Mouse (Mus musculus) megakaryocyte-erythroid progenitor cell, adult 5-6 weeks (primary cell): ENCODE measurements around the gene Kcnab3. TPM values are rescaled to one million over a fixed set of nuclear protein-coding genes. Genes with fewer than 3 reads are reported as not detected.
"Not testable (repeated sequence)": the region's sequence is repeated elsewhere in the genome, so short reads cannot be mapped to it uniquely, and the experiment has no call there.

Source experiments
- ATAC-seq: replicated peaks from 2 replicates; pipeline ENCODE4 v1.8.0; 2016; ENCODE audit warnings: mild to moderate bottlenecking, inconsistent platforms; ENCODE audit not compliant: severe bottlenecking, poor library complexity, low FRiP score, low TSS enrichment
- total RNA-seq, 2 experiments: library from RNA; stranded (forward) in 1 of 2; stranded (reverse) in 1 of 2; fragments of 200-1000, 215-1000 nt in 1 of 2; fragments of >200 nt in 1 of 2; fragmentation: Nextera tagmentation in 1 of 2; gene quantifications; 2 replicates each; pipeline ENCODE4 v1.2.3; 2014 to 2017

Gene Kcnab3
- total RNA-seq (2014; fragmentation: Nextera tagmentation) (not detected in 2 replicates), total RNA-seq (2017) (0.38 TPM in 1 of 2 replicates, not detected in the other)

DNA sequence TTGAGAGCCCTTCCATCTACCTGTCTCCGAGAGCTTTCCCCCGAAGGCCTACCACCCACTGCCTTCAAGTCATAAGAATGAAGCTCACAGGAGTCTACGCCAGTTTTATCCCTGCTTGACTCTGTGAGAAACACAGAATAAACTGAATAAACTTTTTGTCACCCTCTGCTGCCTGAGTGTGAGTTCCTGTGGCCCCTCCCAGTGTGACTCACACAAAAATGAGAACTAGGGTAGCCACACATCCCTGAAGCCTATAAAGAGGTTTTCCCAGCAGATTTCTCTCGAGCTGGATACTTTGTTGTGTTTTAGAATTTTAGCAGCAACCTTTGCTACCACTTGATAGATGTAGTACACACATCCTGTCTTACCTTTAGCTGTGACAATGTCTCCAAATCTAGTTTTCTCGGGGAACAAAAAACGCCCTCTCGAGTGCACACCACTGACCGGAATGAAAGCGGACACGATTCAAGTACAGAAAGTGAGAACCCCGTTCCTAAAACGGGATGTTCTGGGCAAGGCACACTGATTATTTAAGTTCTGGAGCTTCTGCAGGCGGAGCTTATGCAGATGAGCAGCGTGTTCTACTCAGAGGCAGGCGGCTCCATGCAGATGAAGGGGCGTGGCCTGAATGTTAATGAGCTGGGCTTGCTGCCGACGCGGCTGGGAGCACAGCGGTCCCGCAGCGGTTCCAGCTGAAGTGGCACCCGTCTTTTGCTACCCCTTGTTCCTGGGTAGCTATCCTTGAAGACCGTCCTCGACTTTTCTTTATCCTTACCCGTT is at the start of gene Kcnab3:
Gene Kcnab3 (plus strand): TSS at position 631 of the 780 bp plus-strand sequence.
- ATAC-seq = peak; percentile 82

DNA sequence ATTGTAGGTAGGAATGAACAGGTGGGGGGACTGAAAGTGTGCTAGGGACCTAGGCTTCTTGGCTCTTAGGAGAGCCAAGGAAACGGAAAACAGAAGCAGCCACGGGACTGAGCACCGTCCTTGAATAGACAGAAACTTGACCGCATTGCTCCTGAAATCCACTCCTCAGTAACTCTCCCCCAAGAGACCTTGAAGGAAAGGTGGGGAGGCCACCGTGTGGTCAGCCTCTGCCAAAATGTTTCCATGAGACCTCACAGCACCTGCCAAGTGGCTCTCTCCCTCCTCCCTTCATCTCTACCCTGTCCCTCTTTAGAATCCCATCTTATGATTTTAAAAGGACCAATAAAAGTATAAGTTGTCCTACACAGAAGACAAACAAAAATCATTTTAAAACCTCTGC is 48.8 kb upstream of the Kcnab3 start:
- no peak for ATAC-seq

DNA sequence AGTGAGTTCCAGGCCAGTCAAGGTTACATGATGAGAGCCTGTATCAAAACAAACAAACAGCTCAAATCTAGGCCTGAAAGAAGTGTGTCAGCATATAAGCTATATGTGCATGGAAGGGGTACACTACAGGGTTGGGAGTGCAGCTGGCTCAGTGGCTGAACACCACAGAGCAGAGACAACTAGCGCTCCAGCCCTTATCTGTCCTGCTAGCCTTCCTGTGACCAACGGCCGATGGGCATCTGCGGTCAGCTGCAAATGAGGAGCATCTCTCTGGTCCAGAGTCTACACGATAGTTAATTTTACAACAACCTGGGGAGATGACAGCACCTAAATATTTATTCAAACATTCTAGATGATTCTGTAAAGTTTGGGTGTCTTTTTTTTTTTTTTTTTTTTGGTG is 34.9 kb upstream of the Kcnab3 start:
- no peak for ATAC-seq

DNA sequence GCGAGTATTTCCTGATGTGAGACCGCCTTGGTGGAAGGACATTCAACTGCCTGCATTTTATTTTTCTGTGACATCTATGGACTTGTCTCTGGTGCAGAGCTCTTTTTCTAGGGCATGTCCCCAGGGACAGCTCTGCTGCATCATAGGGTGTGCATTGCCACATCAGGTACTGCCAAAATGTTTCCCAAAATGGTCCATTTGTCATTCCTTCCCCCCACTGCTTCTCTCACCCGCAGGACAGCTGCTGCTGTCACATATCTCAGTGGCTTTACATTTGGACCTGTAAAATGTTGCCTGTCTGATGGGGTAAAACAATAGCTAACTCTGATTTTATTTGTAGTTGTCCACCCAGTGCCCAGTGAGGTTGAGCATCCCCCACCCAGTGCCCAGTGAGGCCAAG is 30.8 kb upstream of the Kcnab3 start:
- ATAC-seq = no peak

DNA sequence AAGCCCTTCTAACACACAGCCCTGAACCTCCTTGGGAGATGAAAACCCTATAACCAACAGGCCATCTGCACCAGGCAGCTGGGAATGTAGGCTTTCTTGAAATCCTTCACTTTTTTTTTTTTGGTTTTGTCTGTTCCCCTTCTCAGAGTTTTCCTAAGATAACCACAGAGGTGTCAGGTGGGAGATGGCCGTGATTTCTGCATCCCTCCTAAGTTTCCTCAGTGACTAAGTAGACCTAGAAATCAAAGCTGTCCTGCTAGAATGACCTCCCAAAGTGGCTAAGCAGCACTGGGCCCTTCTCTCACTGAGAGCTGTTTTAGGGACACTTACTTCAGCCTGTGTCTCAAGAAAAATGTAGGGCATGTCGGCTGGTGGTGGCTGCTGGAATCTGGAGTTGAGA is 28.3 kb upstream of the Kcnab3 start:
- no peak for ATAC-seq

DNA sequence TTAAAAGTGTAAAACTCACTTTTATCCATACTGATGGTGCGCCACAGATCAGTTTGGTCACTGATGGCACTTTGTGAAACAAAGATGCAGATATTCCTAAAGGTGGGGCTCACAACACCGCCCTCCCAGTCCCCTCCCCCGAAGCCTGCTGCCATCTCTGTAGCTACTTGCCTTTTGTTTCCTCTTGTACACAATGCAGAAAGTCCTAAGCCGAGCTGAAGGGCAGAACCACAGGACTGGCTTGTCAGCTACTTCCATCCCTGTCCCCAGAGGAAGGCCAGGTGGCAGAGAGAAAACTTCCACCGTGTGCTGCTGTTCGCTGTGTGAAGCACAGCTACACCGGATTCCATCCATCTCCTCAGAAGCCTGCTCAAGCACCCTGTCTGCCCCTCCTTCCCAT is 27.8 kb upstream of the Kcnab3 start:
- ATAC-seq = no peak

DNA sequence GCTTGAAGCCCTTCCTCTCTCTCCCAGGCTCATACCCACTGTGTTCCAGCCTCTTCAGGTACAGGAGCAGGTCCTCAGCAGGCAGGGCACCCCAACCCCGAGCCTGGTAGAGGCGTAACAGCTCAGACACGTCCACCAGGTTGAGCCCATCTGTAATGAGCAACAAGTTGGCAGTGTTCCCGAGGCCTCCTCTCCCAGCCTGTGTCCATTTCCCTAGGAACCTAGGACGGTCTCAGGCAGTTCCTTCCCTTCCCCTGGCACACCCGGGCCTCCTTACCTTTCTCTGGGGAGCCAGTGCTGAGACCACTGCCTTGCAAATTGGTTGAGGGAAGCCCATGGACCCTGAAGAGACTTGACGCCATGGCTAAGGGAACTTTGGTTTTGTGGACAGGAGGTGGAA is 23.2 kb upstream of the Kcnab3 start:
- no peak for ATAC-seq

DNA sequence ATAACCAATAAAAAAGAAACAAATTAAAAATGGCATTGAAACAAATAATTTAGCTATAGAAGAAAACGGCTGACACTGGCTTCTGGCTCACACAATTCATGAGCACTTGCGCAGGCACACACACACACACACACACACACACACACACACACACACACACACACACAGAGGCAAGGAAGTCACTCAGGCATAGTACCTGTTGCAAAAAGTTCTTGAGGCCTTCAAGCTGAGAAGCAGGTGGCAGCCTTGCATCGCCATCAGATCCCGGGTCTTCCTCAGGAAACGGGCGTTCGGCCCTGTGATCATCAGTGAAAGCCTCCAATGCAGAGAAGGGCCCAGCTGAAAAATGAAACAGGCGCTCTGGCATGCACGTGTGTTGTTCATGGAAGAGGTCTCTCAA is 20.8 kb upstream of the Kcnab3 start:
- no peak for ATAC-seq

DNA sequence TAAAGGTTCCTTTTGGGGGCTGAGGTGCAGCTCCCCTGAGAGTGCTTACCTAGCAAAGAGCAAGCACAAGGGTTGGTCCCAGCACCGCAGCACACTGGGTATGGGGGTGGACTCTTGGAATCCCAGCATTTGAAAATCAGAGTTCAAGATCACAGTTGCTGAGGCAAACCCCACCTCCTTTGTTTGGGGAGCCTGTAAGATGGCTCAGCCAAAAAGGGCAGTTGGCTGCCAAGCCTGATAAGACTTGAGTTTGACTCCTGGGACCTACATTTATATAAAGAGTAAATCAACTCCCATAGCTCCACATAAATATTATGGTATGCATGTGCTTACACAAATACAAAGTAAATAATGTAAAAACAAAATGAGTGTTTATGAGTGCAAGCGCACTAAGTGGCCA is 20.0 kb upstream of the Kcnab3 start:
- peak; percentile 59 for ATAC-seq

DNA sequence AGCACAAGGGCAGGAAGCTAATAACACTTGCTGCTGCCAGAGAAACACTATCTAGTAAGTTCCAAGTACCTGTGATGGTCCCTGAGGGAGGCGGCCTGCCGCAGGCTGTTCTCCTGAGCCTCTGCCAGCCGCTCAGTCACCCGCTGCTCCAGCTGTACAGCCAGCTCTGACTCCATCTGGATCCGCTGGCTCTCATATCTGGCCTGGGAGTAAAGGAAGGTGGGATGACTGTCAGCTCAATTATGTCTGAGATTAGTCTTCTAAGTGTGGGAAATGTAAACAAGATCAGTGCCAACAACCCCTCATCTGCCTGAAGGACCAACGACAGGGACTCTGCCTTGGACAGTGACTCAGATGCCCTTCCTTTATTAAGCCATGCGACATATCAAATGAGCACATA is 14.8 kb upstream of the Kcnab3 start:
- ATAC-seq = no peak

DNA sequence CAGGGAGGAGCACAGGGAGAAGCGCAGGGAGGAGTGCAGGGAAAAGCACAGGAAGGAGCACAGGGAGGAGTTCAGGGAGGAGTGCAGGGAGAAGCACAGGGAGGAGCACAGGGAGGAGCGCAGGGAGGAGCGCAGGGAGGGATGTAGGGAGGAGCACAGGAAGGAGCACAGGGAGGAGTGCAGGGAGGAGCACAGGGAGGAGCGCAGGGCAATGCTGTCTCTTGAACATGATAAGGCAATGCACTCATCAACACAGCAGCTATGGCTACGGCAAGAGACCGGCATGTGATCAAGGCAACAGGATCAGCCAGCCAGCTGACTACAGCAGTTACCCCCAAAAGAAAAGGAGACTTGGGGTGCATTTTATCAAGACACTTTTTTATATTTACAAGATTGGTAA is 9.7 kb upstream of the Kcnab3 start:
- ATAC-seq = no peak

DNA sequence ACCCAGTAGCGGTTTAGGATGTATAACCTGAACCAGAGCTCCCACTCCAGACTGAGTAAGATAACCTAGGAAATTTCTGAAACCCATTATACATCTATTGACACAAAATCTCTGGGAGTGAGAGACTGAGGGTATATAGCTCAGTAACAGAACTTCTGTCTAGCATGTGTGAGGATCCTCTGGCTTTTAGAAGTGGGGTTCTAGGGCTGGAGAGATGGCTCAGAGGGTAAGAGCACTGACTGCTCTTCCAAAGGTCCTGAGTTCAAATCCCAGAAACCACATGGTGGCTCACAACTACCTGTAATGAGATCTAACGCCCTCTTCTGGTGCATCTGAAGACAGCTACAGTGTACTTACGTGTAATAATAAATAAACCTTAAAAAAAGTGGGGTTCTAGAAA is 8.1 kb upstream of the Kcnab3 start:
- not testable (repeated sequence) for ATAC-seq

DNA sequence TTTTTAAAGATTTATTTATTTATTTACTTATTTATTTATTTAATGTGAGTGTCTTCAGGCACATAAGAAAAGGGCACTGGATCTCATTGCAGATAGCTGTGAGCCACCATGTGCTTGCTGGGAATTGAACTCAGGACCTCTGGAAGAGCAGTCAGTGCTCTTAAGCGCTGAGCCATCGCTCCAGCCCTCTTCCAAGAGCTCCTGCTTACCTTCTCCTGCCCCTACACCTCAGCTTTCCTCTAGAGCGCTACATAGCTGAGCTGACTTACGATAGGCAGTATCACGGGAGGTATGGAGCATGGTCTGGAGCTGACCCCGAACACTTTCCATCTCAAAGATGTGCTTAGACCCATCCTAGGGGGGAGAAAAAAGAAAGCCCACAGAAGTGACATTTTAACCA is 4.5 kb upstream of the Kcnab3 start:
- no peak for ATAC-seq

DNA sequence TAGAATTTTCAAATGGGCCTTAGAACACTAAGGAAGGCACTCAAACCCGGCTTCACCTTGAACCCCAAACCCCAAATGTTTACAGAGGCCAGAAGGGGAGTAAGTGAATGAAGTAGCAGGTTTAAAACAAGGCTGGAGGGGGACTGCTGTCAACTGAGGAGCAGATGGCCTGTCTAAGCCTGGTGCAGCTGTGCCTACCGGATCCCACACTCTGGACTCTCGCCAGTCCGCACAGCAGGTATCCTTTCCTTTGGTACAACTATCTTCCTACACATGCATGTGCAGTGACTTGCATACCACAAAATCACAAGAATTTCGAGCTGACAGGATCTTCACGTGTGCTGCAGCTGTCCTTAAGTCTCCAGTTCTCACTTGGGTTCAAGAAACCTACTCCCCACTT is 4.0 kb upstream of the Kcnab3 start:
- no peak for ATAC-seq

DNA sequence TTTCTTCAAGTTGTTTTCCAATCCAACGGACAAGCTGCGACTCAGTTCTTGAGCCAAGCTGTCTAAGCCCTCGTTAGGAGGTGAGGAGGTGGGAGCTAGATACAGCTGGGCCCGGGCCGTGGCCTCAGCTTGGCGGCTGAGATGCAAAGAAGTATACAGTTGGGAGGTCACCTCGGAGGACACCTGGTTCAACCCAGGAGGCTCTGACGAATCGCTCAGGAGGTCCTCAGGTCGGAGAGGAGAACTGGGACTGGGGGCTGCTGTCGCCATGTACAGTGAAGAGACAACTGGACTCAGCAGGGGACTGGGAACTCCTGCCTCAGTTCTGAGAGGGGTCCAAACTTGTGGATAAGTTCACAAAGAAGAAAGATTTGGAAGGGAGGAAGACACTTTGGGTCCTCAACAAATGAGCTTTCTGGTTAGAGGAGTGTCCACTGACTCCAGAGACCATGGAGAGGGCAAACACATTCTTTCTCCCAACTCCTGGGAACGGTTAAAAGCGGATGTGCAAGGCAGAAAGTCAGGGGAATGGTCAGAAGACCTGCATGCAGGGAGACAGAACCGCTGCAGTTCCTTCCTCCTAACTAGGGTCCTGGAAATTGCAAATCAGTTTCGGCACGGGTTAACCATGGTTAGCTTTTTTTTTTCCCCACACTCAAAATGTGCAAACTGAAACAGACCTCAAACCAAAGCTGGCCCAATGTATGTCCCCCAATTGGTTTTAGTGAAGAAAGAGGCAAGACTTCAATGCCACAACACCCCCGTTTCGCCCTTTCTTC is 3.2 kb upstream of the Kcnab3 start:
- ATAC-seq = no peak

DNA sequence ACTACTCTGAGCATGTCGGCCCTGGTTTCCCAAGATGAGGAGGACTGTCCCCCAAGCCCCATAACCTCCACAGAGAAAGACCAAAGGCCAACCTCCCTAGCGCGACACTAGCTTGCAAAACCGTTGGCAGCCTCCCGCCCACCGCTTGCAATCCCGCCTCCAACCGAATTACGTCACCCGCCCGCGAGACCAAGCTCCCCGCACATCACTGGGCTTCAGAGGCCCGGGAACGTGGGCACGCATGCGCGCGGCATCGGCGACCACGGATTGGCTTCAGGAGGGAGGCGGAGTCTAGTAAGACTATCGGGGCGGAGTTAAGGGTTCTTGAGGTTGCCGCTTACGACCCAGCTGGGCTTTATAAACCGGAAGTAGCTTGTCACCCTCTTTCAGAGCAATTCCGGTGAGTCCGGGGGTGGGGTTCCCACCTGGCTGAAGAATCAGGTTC is 2.4 kb upstream of the Kcnab3 start, which contains the start of the genes Cntrob and Trappc1:
Gene Cntrob (minus strand): TSS at position 109 of the 445 bp plus-strand sequence.
Gene Trappc1 (plus strand): TSS at position 314 of the 445 bp plus-strand sequence.
- peak; percentile 92 for ATAC-seq

DNA sequence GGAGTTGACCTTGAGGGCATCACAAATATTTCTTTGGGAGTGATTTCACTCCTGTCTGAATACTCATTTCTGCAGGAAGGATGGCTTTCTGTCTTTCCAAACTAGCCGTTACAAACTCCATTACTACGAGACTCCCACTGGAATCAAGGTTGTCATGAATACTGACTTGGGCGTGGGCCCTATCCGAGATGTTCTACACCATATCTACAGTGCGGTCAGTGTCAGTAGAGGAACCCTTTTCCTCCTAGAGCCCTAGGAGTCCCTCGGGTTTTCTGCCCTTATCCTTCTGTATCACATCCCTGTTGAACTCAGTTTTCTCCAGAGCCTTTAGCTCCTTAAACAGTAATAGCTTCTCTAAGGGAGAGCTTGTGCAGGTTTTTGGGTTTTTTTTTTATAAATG is 1.3 kb upstream of the Kcnab3 start:
- no peak for ATAC-seq

DNA sequence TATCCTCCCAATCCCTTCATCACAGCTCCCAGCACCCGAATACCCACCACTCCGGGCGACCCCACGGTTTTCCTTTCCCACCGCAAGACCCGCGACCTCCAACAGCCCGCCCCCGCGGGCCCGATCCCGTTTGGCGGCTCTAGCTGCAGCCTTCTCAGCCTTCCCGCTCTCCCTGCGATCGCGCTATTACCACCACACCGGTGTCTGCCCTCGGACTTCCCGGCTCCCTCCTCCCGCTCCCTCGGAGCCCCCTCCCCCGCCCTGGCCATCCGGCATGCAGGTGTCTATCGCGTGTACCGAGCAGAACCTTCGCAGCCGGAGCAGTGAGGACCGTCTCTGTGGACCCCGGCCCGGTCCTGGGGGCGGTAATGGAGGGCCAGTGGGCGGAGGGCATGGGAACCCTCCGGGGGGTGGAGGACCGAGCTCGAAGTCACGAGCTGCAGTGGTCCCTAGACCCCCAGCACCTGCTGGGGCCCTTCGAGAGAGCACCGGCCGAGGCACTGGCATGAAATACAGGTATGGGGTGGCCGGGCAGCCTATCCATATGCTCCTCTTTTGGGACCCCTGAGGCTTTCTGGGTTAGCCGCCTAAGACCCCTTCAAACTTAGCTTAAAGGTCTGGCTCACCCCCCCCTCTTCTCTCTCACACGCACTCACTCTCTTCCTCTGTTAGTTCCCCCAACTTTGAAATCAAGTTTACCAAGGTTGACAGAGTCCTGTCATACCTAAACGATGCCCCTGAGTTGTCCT is 524 bp downstream of the Kcnab3 start:
- ATAC-seq = peak; percentile 5; the same call in 1 of the 2 replicates

DNA sequence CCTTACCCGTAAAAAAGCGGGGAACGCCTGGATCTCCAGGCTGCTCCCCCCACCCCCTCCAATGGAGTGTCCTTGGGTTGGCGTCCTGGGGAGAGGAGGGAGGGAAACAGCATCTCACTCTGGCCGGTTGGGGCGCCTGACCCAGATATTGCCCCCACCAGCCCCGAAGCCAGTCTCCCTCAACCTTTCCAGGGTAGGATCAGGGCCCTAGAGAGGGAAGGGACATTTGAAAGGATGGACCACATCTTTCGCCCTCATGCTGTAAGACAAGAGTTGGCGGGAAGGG is 1.0 kb downstream of the Kcnab3 start:
- no peak for ATAC-seq

DNA sequence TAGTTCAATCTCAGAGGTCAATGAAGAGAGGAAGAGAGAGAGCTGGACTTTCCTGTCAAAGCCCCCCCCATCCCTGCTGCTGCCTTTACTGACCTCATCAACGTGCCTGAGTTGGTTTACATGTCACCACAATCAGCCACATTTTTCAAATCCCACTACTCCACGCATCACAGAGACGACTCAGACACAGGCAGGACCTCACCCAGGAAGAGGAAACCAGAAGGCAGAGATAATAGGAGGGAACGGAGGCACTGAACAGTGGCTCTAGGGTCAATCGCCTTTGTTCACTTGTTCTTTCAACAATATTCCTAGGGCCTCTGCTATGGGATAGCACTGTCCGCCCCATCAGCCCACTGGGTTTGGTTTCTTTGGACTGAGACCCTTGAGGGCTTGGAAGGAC is 1.6 kb downstream of the Kcnab3 start:
- ATAC-seq = no peak
